Mouse (Mus musculus) forebrain, embryonic 12.5 days (tissue): ENCODE measurements at regions not wholly inside any gene's neighbourhood (a gene's known extent, or its start where the extent isn't known, plus 50 kb on each side); places are given as distances from the start of the nearest gene placed in this dataset.
"Not testable (repeated sequence)": the region's sequence is repeated elsewhere in the genome, so short reads cannot be mapped to it uniquely, and the experiment has no call there.

ENCODE experiments used
- ATAC-seq: fragments of 200-750 bp; cut with Nextera tagmentation; 2 replicates; pipeline ENCODE4 v1.8.0; 2017; ENCODE audit warnings: moderate TSS enrichment; ENCODE audit not compliant: low FRiP score
- H3K27ac ChIP-seq: fragments of 300-500 bp; sonication (generic); 2 replicates; pipeline ENCODE4 v1.5.1; 2016; ENCODE audit warnings: mild to moderate bottlenecking
- H3K27me3 ChIP-seq: fragments of 300-500 bp; sonication (generic); 2 replicates; pipeline ENCODE4 v1.6.1; 2016; ENCODE audit warnings: mild to moderate bottlenecking
- H3K36me3 ChIP-seq: fragments of 300-500 bp; sonication (generic); replicated peaks from 2 replicates; pipeline ENCODE4 v1.6.1; 2016; ENCODE audit warnings: mild to moderate bottlenecking
- H3K4me1 ChIP-seq: fragments of 300-500 bp; sonication (generic); 2 replicates; pipeline ENCODE4 v1.6.1; 2016
- H3K4me2 ChIP-seq: fragments of 300-500 bp; sonication (generic); 2 replicates; pipeline ENCODE4 v1.6.1; 2016; ENCODE audit warnings: mild to moderate bottlenecking, moderate library complexity
- H3K4me3 ChIP-seq: fragments of 300-500 bp; sonication (generic); replicated peaks from 2 replicates; pipeline ENCODE4 v1.5.1; 2016; ENCODE audit warnings: mild to moderate bottlenecking
- H3K9ac ChIP-seq: fragments of 300-500 bp; sonication (generic); 2 replicates; pipeline ENCODE4 v1.6.1; 2016; ENCODE audit warnings: mild to moderate bottlenecking
- H3K9me3 ChIP-seq: fragments of 300-500 bp; sonication (generic); 2 replicates; pipeline ENCODE4 v1.6.1; 2016
- WGBS: fragments of 180-500 bp; shearing (Covaris S2); methylation state at CpG from one replicate; pipeline ENCODE4 v1.1.7; 2016; 5-methylcytosine and 5-hydroxymethylcytosine counted together

- Histone ChIP-seq H3K36me3 (no peaks in the 10 kb centered on the region), H3K4me3 (no peak overlapping the region), H3K9me3 (no peaks in the 10 kb centered on the region), H3K4me2 (no peak overlapping the region), H3K4me1 (no peaks in the 10 kb centered on the region), H3K27me3 (no peaks in the 10 kb centered on the region), H3K27ac (no peak overlapping the region), H3K9ac (no peak overlapping the region)
- no peak for ATAC-seq
- 39% methylated on average over 2 of the region's 2 CpGs for WGBS
These were observed 201.6 kb upstream of the Ccdc54 start for GRCm38 (mm10) chr16:50792506-50792905.

GRCm38 (mm10) chr16:50788702-50789101 is 197.7 kb upstream of the Ccdc54 start:
- H3K4me2 ChIP-seq = no peak overlapping the region
- no peaks in the 10 kb centered on the region for H3K36me3 ChIP-seq
- no peak overlapping the region for H3K9ac ChIP-seq
- H3K9me3 ChIP-seq = no peaks in the 10 kb centered on the region
- 89% methylated on average over 4 of the region's 4 CpGs for whole genome bisulfite sequencing
- H3K27me3 ChIP-seq = no peaks in the 10 kb centered on the region
- H3K27ac ChIP-seq = no peak overlapping the region
- no peak for ATAC-seq
- H3K4me1 ChIP-seq = peaks cover 13% of the 10 kb centered on the region
- H3K4me3 ChIP-seq = no peak overlapping the region

GRCm38 (mm10) chr16:50786199-50786598 is 195.2 kb upstream of the Ccdc54 start:
- ATAC-seq = no peak
- Histone ChIP-seq H3K9me3 (no peaks in the 10 kb centered on the region), H3K4me1 (peaks cover 18% of the 10 kb centered on the region), H3K27me3 (no peaks in the 10 kb centered on the region), H3K4me2 (no peak overlapping the region), H3K4me3 (no peak overlapping the region), H3K9ac (no peak overlapping the region), H3K36me3 (no peaks in the 10 kb centered on the region), H3K27ac (no peak overlapping the region)
- WGBS = 78% methylated on average over 3 of the region's 3 CpGs

- Histone ChIP-seq H3K4me2 (no peak overlapping the region), H3K9ac (no peak overlapping the region), H3K4me1 (peaks cover 18% of the 10 kb centered on the region), H3K4me3 (no peak overlapping the region), H3K36me3 (no peaks in the 10 kb centered on the region), H3K27ac (no peak overlapping the region), H3K27me3 (no peaks in the 10 kb centered on the region), H3K9me3 (no peaks in the 10 kb centered on the region)
- 91% methylated on average over 1 of the region's 1 CpGs for WGBS
- no peak for ATAC-seq
These were observed 194.4 kb upstream of the Ccdc54 start for GRCm38 (mm10) chr16:50785384-50785783.

GRCm38 (mm10) chr16:50784651-50785228 is 193.8 kb upstream of the Ccdc54 start:
- Histone ChIP-seq H3K4me2 (no peak overlapping the region), H3K9me3 (no peaks in the 10 kb centered on the region), H3K36me3 (no peaks in the 10 kb centered on the region), H3K4me3 (no peak overlapping the region), H3K4me1 (peaks cover 18% of the 10 kb centered on the region), H3K9ac (no peak overlapping the region), H3K27ac (no peak overlapping the region), H3K27me3 (no peaks in the 10 kb centered on the region)
- peak; percentile 67; the same call in 1 of the 2 replicates for ATAC-seq
- WGBS = 79% methylated on average over 3 of the region's 3 CpGs

GRCm38 (mm10) chr16:50783784-50784650 is 193.1 kb upstream of the Ccdc54 start:
- H3K36me3 ChIP-seq = no peaks in the 10 kb centered on the region
- no peak overlapping the region for H3K9ac ChIP-seq
- no peaks in the 10 kb centered on the region for H3K9me3 ChIP-seq
- no peak overlapping the region for H3K4me3 ChIP-seq
- 45% methylated on average over 20 of the region's 20 CpGs for whole genome bisulfite sequencing
- peaks cover 25% of the 10 kb centered on the region for H3K4me1 ChIP-seq
- ATAC-seq = peak; percentile 71
- no peaks in the 10 kb centered on the region for H3K27me3 ChIP-seq
- peak overlapping the region; percentile 27 for H3K4me2 ChIP-seq
- 0 out of 2 replicates have a peak overlapping the region, but pooled peaks have one; percentile 13 for H3K27ac ChIP-seq

- ATAC-seq = no peak
- no peak overlapping the region for H3K4me3 ChIP-seq
- 52% methylated on average over 6 of the region's 6 CpGs for WGBS
These were observed 192.3 kb upstream of the Ccdc54 start for GRCm38 (mm10) chr16:50783240-50783639.

GRCm38 (mm10) chr16:50779030-50779784 is 188.3 kb upstream of the Ccdc54 start:
- H3K4me2 ChIP-seq = no peak overlapping the region
- H3K4me1 ChIP-seq = peaks cover 19% of the 10 kb centered on the region
- H3K36me3 ChIP-seq = no peaks in the 10 kb centered on the region
- 40% methylated on average over 6 of the region's 6 CpGs for WGBS
- no peak overlapping the region for H3K4me3 ChIP-seq
- no peaks in the 10 kb centered on the region for H3K9me3 ChIP-seq
- no peak overlapping the region for H3K9ac ChIP-seq
- no peak overlapping the region for H3K27ac ChIP-seq
- H3K27me3 ChIP-seq = no peaks in the 10 kb centered on the region
- 0 out of 2 replicates have a peak, but pooled peaks have one; percentile 48 for ATAC-seq

More at GRCm38 (mm10) chr16:50783240-50783639, 192.3 kb upstream of the Ccdc54 start:
- H3K4me2 ChIP-seq = no peak overlapping the region
- H3K4me1 ChIP-seq = peaks cover 27% of the 10 kb centered on the region
- no peak overlapping the region for H3K9ac ChIP-seq
- H3K36me3 ChIP-seq = no peaks in the 10 kb centered on the region
- H3K27ac ChIP-seq = no peak overlapping the region
- H3K27me3 ChIP-seq = no peaks in the 10 kb centered on the region
- no peaks in the 10 kb centered on the region for H3K9me3 ChIP-seq

- not testable (repeated sequence) for H3K27me3 ChIP-seq, H3K4me2 ChIP-seq, H3K36me3 ChIP-seq, H3K27ac ChIP-seq, H3K9ac ChIP-seq, H3K9me3 ChIP-seq, ATAC-seq, H3K4me1 ChIP-seq, H3K4me3 ChIP-seq
- 94% methylated on average over 12 of the region's 12 CpGs for WGBS
These were observed 183.7 kb upstream of the Ccdc54 start for GRCm38 (mm10) chr16:50774699-50775098.

GRCm38 (mm10) chr16:50766055-50766770 is 175.3 kb upstream of the Ccdc54 start:
- Histone ChIP-seq H3K27me3 (no peaks in the 10 kb centered on the region), H3K4me1 (no peaks in the 10 kb centered on the region), H3K4me2 (no peak overlapping the region), H3K4me3 (no peak overlapping the region), H3K27ac (no peak overlapping the region), H3K9ac (no peak overlapping the region), H3K36me3 (no peaks in the 10 kb centered on the region), H3K9me3 (no peaks in the 10 kb centered on the region)
- WGBS = 88% methylated on average over 11 of the region's 11 CpGs
- ATAC-seq = no peak

GRCm38 (mm10) chr16:50762096-50762495 is 171.1 kb upstream of the Ccdc54 start:
- no peak overlapping the region for H3K27ac ChIP-seq
- WGBS = 88% methylated on average over 3 of the region's 3 CpGs
- ATAC-seq = no peak

GRCm38 (mm10) chr16:50759979-50760378 is 169.0 kb upstream of the Ccdc54 start:
- no peaks in the 10 kb centered on the region for H3K9me3 ChIP-seq
- ATAC-seq = no peak
- no peak overlapping the region for H3K27ac ChIP-seq
- H3K4me2 ChIP-seq = no peak overlapping the region
- no peak overlapping the region for H3K4me3 ChIP-seq
- WGBS = 81% methylated on average over 5 of the region's 5 CpGs
- no peaks in the 10 kb centered on the region for H3K36me3 ChIP-seq
- H3K9ac ChIP-seq = no peak overlapping the region
- no peaks in the 10 kb centered on the region for H3K4me1 ChIP-seq
- no peaks in the 10 kb centered on the region for H3K27me3 ChIP-seq

More at GRCm38 (mm10) chr16:50762096-50762495, 171.1 kb upstream of the Ccdc54 start:
- H3K4me1 ChIP-seq = no peaks in the 10 kb centered on the region
- no peaks in the 10 kb centered on the region for H3K36me3 ChIP-seq
- no peaks in the 10 kb centered on the region for H3K9me3 ChIP-seq
- H3K4me2 ChIP-seq = no peak overlapping the region
- no peak overlapping the region for H3K4me3 ChIP-seq
- H3K27me3 ChIP-seq = no peaks in the 10 kb centered on the region
- H3K9ac ChIP-seq = no peak overlapping the region
